Mouse (Mus musculus) large intestine, adult 2 months (tissue): ENCODE results near the gene Ears2. TPM values are rescaled to one million over a fixed set of nuclear protein-coding genes. Genes with fewer than 3 reads are reported as not detected.
A peak's percentile ranks its signal among the peaks of the same experiment; 100 is the strongest.

ENCODE experiments used
- DNase-seq: peaks from one replicate; pipeline ENCODE4 v3.0.0-alpha.2; 2012; ENCODE audit warnings: low read depth, low spot score
- WGBS: fragments of 180-500 bp; shearing (Covaris S2); methylation state at CpG from one replicate; pipeline ENCODE4 v1.1.7; 2018; 5-methylcytosine and 5-hydroxymethylcytosine counted together
- polyA plus RNA-seq: library from polyadenylated mRNA; depleted of rRNA; stranded (reverse); fragments of >200 nt; gene quantifications from 2 replicates; pipeline ENCODE4 v1.2.3, GENCODE M21; 2012; rRNA removed

Gene Ears2
- polyA plus RNA-seq, 1 experiment: 10.0 TPM

DNA sequence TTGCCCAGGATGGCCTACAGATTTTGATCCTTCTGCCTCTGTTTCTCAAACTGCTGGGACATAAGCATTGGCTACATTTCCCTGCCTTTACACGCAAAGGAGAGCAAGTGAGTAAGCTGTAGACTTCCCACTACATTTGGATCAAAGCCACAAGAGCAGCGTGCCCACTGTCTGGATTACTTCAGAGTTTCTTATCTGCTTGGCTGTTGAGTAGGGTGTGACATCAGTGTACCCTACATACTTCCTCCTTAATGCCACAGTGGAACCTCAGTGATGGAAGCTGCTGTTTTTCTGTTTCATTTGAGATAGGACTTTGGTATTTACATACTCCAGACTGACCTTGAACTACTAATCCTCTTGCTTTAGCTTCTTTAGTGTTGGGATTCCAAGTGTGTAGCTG lies 20.2 kb downstream of the Ears2 start:
- no peak for DNase-seq
- WGBS: 30% methylated on average over 2 of the region's 2 CpGs

DNA sequence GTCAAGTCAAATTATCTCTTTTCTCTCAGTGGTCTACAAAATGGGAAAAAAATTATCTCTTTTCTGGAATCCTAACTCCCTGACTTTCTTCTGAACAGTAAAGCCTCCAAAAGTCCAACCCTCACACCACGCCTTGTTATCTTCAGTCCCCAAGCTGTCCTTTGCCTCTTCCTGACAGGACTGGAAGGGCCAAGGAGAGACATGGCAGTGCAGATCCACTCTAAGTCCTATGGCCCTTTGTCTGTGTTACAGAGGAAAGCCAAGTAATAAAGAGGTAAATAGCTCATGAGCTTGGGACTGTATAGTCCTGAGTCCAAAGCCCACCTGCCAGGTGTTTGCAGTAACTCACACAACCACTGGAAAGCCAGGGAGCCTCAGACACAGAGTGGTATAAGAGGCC lies 21.4 kb downstream of the Ears2 start:
- 86% methylated on average over 1 of the region's 1 CpGs for WGBS

DNA sequence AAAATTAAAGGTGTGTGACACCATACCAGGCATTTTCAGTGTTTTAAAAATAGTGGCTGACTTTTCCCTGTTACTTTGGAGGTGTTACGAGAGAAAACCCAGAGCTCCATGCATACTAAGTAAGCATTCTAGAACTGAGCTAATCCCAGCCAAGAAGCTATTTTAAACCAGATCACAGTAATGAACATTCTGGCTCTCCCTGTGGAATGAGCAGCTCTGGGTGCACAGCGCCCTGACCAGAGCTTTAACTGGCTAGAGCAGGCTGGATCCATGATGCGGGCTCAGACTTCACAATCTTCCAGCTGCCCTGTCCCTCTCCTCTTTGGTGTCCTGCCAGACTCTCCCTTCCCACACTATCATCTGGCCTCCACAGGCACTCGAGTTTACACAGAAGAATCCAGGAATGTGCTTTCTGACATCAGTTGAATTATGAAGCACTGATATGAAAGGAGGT lies 21.9 kb downstream of the Ears2 start:
- no peak for DNase-seq
- 74% methylated on average over 4 of the region's 4 CpGs for WGBS

More for the DNA sequence above, 21.4 kb downstream of the Ears2 start:
- no peak for DNase-seq

DNA sequence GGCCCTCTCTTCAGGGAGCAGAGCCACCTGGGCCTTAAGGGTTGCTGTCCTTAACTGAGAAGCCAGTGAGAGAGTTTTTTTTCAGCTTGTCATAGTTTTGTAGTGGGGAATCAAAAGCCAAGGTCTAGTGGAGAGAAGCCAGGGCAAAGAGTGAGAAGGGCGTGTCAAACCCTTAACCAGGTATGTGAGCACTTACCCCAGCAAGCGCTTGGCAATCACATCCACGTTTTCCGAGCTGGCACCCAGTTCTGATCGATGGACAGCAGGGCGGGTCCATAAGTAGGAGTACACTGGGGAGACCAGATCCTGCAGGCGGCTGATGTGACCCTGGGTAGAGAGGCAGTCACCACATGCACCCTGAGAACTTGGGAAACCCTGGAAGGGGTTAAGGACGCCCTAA lies 23.0 kb downstream of the Ears2 start:
- DNase-seq: no peak
- 52% methylated on average over 8 of the region's 8 CpGs for WGBS

DNA sequence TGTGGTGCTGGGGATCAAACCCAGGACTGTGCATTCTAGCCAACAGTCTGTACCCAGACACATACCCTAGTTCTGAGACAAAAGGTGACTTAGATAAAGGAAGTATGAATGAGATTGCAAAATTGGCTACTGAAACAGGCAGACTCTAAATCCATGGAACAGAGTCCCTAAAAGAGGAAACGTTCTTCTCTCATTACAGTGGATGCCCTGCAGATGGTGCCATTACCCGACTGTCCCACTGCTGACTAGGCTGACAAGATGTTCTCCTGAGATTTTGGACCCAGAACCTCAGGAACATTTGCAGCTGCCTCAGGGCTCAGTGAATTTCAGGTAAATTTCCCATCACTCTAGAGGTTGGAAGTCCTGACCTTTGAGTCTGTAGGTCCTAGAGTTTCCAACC lies 32.7 kb downstream of the Ears2 start:
- no peak for DNase-seq
- 20% methylated on average over 2 of the region's 2 CpGs for WGBS

DNA sequence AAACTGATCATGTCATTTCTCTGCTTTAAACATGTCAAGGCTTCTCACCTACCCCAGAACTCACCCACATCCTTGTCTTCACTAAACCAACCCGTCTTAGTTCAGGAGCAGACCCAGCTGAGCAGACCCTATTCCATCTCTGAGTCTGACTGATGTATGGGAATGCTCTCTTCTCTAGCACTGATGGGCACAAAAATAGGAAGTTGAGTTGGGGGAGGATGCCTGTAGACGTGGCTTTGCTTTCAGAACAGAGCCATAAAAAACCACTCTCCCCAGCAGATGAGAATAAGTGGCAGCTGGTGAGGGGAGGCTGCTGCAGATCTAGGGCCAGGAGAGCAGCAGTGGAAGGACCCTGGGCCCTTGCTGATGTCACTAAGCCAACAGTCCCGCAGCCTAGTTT lies 33.7 kb downstream of the Ears2 start:
- no peak for DNase-seq
- WGBS: 55% methylated on average over 3 of the region's 3 CpGs

DNA sequence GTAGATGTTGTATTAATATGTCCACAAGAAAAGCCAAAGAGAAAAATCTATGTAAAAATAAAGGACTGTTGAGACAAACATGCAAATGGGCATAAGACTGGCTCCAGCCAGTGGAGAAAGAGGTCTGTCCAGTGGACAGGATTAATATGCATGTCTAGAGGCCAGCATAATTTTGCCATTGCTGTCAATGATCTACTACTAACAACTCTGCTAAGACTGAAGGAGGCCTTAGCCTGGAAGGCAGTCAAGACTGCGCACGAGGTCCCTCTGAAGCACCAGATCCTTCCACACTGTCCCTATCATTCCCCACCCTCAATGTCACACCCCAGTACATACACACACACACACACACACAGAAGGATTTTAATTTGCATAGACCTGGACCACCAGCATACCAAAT lies 44.9 kb downstream of the Ears2 start:
- DNase-seq: no peak
- WGBS: 88% methylated on average over 2 of the region's 2 CpGs

DNA sequence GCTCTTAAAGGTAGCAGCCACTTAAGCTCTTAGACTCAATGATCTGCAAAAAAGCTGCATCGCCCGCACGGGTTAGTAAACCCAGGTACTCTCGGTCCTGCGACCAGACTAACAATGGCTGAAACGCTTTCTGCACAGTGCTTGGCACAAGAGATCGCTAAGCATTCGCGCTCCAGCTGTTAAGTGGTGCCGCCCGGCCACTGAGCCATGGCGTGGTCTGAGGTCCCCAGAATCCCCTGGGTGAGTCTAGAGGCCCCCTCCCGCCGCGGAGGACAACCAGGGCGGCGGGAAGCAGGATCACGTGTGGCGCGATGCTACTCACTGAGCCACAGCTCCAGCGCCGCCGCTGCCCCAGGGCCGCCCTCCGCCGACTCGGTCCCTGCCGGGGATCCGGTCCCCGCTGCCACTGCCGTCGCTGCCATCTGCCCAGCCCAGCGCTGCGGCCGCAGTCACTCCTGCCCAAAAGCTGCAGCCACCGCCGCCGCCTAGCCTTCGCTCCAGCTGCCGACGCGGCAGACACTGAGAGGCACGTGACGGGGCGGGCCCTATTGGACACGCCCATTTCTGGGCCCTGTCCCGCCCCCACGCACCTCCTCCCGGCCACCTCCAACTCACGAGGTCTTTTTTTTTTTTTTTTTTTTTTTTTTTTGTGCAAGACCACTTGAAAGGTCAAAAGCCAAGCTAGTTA lies 46.3 kb downstream of the Ears2 start, which contains the start of gene Gga2:
Gene Gga2, minus strand, starts transcription at position 556 of the 688 bp plus-strand sequence.
- WGBS: under 1% methylated on average over 50 of the region's 50 CpGs
- DNase-seq: peak; percentile 32

DNA sequence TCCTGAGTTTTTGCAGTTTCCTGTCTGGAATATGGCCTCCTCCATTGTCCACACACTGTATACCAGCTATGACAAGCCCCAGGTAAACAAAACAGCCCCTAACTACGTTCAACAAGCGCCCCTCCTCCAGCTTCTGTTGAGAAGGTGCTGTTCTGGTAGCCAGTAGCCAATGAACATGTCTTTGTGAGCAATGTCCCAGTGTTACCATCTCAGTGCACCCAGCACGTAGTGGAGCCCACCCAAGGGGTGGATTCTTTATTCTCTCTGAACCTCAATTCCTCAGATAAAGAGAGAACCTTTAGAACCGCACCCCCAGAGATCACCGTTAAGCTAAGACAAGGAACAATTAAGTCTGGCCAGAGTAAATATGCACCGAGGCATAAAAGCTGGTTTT lies 46.8 kb downstream of the Ears2 start:
- DNase-seq: no peak
- WGBS: 7% methylated on average over 6 of the region's 6 CpGs

DNA sequence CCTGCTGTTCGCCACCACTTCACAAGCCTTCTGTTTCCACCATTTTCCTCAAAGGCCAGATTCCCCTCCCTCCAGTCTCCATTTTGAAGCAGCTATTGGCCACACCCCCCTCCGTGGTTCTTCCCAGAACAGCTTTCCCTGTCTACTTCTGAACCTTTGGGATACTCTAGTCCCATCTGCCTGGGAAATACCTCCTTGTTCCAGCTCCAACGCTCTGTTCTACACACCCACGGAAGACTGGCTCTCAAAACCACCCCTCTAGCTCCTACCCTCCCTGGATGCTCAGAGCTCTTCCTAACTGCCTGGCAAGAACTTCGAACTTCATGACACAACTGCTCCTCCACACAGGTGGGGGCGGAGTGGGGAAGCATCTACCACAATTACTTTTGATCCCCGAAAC lies 48.1 kb downstream of the Ears2 start:
- WGBS: 92% methylated on average over 7 of the region's 7 CpGs
- no peak for DNase-seq

DNA sequence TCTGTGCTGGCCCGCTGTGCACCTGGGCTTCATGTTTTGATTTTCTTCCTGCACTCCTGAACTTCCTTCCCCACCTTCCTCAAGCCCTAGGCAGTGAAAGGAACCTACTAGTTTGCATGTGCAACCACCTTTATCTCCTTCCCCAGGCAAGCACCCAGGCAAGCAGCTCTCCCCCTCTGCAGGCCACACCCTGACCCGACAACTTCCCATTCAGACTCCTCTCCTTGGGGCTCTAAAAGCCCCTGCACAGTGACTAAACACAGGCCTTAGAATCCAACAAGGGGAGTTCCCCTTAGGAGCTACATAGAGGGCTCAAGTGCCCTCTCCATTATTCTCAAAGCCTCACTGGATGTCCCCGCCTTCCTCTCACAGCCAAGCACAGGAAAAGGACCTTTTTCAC lies 48.8 kb downstream of the Ears2 start:
- 53% methylated on average over 3 of the region's 3 CpGs for WGBS
- no peak for DNase-seq

DNA sequence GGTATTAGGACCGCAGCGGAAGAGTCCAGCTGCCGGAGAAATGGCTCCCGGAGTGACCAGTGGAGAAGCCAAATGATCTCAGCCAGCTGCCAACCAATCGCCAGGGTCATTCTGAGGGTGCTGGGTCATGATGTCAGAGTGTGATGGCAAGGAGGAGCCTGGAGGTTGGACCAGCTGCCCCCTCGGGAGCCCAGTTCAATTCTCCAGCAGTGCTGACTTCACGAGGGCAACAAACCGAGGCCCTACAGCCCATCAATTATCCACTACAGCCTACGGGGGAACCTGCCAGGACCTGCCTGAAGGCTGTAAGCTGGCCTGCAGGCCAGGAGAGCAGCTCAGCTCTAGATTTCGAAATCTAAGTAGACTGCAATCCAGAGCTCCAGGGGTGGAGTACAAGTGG lies 51.3 kb downstream of the Ears2 start:
- WGBS: 70% methylated on average over 10 of the region's 10 CpGs
- DNase-seq: no peak

DNA sequence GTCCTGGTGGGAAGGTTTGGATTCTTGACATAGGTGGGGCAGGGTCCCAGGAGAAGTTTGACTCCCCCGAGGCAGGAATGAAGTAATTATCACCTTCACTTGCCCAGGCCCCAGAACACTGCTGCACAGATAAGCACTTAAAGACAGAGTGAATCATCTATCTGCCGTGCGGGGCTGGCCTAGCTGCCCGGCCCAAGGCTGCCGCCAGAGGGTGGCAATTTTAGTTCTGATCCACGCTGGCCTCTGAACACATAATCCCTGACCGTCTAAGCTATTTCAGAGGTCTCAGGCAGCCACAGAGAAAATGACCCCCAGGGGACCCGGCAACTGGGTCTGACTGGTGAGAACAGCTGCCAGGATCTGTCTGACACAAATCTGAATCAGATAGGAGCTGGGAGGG lies 52.0 kb downstream of the Ears2 start:
- 56% methylated on average over 8 of the region's 8 CpGs for WGBS

DNA sequence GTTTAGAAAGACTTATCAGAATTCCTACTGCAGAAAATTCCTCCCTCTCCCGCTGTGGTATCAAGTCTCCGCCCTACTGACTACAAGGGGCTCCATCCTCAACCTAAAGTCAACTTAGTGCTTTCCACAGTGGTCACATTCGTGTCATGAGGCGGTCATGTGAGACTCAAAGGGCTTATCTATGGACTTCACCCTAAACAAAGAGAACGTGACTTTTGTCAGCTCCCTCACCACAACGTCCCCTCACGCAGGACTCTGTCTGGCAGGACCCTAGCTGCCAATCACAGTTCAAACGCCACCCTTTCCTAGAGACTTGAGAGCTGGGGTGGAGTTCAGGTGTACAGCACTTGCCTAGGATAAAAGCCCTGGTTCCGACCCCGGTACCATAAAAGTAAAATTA lies 54.1 kb downstream of the Ears2 start:
- DNase-seq: no peak
- 83% methylated on average over 10 of the region's 10 CpGs for WGBS

More for the DNA sequence above, 52.0 kb downstream of the Ears2 start:
- no peak for DNase-seq

DNA sequence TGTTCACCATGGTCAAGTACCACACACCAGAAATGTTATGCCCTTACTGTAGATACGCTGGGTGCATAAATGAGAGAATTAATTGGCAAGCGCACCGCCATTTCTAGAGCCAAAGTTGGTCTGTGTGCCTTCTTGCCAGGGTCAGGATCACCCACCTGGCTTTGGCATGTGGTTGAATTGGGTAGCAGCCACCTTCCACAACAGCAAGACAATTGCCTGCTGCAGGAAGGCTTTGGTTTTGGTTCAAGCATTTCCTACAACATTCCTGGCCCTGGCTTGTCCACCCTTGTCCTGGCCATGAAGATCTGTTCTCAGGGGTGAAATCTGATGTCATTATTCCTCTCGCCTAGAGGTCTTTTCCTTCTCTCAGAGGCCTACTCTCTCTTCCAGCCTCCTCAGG lies 54.7 kb downstream of the Ears2 start:
- no peak for DNase-seq
- WGBS: 97% methylated on average over 4 of the region's 4 CpGs

DNA sequence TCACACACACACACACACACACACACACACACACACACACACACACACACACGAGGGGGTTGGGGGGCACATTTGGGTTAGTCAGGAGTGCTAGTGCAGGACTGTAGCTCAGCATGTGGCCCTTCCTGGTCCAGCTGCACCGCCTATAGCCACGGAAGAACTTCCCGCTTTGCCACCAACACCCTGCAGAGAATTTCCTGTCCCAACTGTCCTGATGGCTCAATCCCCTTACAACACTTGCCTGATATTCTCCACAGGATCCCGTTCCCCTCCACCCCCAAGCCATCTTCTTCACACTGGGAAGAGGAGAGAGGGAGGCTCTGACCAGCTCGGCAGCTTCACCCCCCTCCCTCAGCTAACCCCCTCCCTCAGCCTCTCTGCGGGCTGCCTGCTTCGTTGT lies 66.7 kb downstream of the Ears2 start:
- WGBS: 79% methylated on average over 8 of the region's 8 CpGs
- no peak for DNase-seq

DNA sequence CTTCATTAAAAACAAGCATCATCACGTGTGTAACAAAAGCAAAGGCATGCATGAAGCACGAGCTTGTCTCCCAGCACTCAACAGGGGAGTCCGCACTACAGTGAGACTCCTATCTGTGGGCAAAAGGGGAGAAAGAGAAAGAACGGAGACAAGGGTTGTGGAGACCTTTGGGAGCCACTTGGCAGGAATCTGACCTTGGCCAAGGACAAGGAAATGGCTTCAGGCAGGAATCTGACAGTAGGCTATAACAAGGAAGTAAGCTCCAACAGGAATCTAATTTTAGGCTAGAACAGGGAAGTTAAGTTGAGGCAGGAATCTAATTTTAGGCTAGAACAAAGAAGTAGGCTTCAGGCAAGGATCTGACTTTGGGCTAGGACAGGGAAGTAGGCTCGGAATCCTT lies 71.1 kb downstream of the Ears2 start:
- no peak for DNase-seq
- WGBS: 91% methylated on average over 5 of the region's 5 CpGs

Other genes starting within 250 kb of the Ears2 start
- gene Scnn1b, start 202.2 kb downstream of the Ears2 start, polyA plus RNA-seq: not detected in 2 replicates
- 19.5 and 22.7 TPM in 2 replicates for gene Cog7, start 85.6 kb downstream of the Ears2 start, polyA plus RNA-seq
- gene Gga2, start 46.0 kb downstream of the Ears2 start, polyA plus RNA-seq: 11.4 and 13.0 TPM in 2 replicates
- gene Ubfd1, start 88 bp downstream of the Ears2 start, polyA plus RNA-seq: 18.5 and 23.7 TPM in 2 replicates
- gene Ndufab1, start 34.6 kb upstream of the Ears2 start, polyA plus RNA-seq: 242 and 372 TPM in 2 replicates
- 2.7 and 4.1 TPM in 2 replicates for gene Palb2, start 65.7 kb upstream of the Ears2 start, polyA plus RNA-seq
- gene Dctn5, start 65.8 kb upstream of the Ears2 start, polyA plus RNA-seq: 76.8 and 78.4 TPM in 2 replicates
- gene Plk1, start 92.2 kb upstream of the Ears2 start, polyA plus RNA-seq: 32.2 and 34.9 TPM in 2 replicates
- 17.4 and 30.3 TPM in 2 replicates for gene Ern2, start 118.9 kb upstream of the Ears2 start, polyA plus RNA-seq
- 119 and 275 TPM in 2 replicates for gene Chp2, start 152.2 kb upstream of the Ears2 start, polyA plus RNA-seq
- 10.9 and 11.0 TPM in 2 replicates for gene Prkcb, start 221.5 kb upstream of the Ears2 start, polyA plus RNA-seq